Mouse (Mus musculus) hindbrain, embryonic 11.5 days (tissue): ENCODE data around the gene Stard10. TPM values are rescaled to one million over a fixed set of nuclear protein-coding genes. Genes with fewer than 3 reads are reported as not detected.

Experiments used
- polyA plus RNA-seq: library from polyadenylated mRNA; unstranded; fragments of >200 nt; fragmentation: Nextera tagmentation; extraction: Ambion mirVana; gene quantifications from 2 replicates; pipeline ENCODE4 v1.2.1, GENCODE M21; 2014

Stard10 gene
- polyA plus RNA-seq, 1 experiment from 2014 or later: 8.7 TPM

Other genes with a start within 250 kb of the Stard10 start
- 27.8 and 34.5 TPM in 2 replicates for gene Fchsd2, start 224.2 kb upstream of the Stard10 start, polyA plus RNA-seq
- gene Atg16l2, start 14.8 kb upstream of the Stard10 start, polyA plus RNA-seq: 10.2 and 10.7 TPM in 2 replicates
- 13.9 and 14.2 TPM in 2 replicates for gene Arap1, start 31.0 kb downstream of the Stard10 start, polyA plus RNA-seq
- gene Gm45837, start 93.8 kb downstream of the Stard10 start, polyA plus RNA-seq: 0.99 TPM in 1 of 2 replicates, not detected in the other
- gene Pde2a, start 104.6 kb downstream of the Stard10 start, polyA plus RNA-seq: 14.4 and 17.8 TPM in 2 replicates